Mouse (Mus musculus) G1E-ER4 (cell line): ENCODE measurements around the gene Dnajb14. TPM values are rescaled to one million over a fixed set of nuclear protein-coding genes. Genes with fewer than 3 reads are reported as not detected.

Experiments
- GATA1 ChIP-seq: IDR thresholded peaks from one replicate; pipeline ENCODE4 v1.8.0; 2012; ENCODE audit warnings: low read length, inconsistent platforms
- polyA plus RNA-seq: library from polyadenylated mRNA; stranded (reverse); fragments of >175 nt; gene quantifications from 2 replicates; pipeline ENCODE4 v1.2.3, GENCODE M21; 2012

Gene Dnajb14
- 2.7 and 3.3 TPM in 2 replicates for polyA plus RNA-seq

DNA sequence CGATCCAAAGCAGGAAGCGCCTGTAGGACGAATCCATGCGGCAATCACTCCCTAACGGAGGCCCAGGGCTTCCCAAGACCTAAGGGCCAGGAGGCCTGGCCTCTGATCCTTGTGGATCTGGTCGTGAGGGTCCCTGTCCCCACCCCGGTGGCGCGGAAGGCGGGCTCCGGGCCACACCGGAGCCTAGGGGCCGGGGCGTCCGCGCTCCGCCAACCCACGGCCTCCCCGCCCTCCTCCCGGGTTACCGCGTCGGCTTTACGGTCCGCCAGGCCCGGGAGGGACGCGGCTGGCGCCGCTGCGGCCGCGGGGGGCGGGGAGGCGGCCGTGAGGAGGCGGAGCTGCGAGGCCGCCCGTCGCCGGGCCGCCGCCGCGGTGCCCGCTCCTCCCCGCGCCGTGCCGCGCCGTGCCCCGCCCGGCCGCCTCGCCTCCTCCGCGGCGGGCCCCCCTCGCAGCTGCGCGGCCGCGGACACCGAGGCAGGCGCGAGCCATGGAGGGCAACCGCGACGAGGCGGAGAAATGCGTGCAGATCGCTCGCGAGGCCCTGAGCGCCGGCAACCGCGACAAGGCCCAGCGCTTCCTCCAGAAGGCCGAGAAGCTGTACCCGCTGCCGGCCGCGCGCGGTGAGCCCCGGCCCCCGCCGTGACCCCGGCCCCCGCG lies at the start of gene Dnajb14:
Dnajb14 (plus strand) TSS at position 239 of the 657 bp plus-strand sequence.
- no peak for TF ChIP-seq GATA1

DNA sequence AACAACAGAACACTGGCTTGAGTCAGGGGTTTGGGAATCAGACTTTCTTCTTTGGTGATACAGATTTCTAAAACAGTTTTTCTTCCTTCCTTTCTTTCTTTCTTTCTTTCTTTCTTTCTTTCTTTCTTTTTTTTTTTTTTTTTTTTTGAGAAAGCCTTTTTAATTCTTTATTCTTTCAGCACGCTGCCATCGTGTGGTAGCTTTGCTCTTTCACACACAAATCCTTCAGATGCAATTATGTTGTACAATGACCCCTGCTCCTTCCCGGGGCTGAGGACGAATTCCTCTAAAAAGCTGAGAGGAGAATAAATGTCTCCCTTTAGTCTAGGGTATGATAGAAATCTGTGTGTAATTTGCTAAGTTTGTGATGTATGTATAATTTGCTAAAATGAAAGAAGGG lies 48.8 kb upstream of the Dnajb14 start:
- TF ChIP-seq GATA1: no peak

DNA sequence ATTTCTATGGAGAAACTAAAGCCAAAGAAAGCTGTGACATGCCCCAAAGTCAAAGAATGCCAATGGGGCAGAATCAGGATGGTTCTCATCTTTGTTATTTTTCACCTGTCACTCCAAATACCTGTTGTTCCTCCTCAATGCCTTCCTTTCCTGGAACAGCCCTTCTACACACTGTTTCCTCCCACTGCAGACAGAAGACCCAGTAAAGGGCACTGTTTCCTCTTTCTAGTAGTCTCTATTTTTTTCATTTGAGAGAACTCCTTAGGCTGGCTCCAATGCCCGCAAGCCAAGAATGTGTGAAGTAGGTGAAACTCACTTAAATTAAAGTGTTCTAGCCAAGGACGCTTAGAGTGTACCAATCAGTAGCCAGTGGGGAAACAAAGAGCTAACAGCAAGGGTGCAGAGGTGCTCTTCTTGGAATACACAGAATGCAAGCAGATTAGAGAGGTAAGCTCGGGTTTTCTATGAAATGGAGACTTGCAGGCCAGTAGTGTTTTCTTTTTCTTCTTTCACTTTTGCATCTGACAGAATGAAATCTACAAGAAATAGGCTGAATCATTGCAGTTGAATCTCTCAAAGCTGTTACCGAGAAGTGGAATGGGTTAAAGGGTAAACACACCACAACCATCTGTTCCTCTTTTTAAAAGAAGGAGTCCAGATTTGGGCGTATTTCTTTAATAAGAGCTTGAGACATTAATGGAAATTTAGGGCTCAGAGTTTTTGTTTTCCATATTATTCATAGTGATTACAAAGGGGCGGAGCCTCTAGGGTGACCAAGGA lies 46.6 kb upstream of the Dnajb14 start:
- no peak for TF ChIP-seq GATA1

DNA sequence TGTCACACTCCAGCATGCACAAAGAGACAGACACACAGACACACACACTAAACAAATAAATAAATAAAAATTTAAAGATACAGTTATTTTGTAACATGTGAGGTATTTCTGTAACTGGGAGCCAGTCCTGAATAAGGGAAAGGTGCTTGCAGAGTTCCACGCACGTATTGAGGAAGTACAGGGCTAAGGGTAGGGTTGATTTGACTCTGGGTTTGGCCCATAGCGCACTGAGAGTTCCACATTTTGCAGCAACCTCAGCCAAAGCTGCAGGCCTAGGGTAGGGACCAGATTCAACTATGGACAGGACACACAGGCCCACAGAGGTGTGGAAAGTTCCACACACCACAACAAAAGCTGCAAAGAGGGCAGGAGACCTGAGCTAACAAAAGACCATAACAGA lies 44.2 kb upstream of the Dnajb14 start:
- TF ChIP-seq GATA1: no peak

DNA sequence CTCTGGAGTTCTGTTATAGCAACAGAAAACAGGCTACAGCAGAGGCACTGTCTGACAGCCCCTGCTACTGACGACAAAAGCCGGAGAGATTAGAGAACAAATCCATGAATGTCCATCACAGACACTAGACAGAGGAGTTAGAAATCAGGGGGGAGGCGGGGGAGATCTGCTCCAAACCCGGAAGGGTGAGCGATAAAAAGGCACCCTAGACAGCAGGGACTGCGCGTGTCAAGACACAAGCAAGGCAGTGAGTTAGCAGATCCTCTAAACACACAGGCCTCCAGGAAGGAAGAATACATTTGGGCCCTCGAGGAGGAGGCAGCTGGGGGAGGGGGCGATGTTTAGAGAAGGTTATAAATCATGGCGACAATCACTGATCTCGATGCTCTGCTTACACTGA lies 39.8 kb upstream of the Dnajb14 start:
- TF ChIP-seq GATA1: no peak

DNA sequence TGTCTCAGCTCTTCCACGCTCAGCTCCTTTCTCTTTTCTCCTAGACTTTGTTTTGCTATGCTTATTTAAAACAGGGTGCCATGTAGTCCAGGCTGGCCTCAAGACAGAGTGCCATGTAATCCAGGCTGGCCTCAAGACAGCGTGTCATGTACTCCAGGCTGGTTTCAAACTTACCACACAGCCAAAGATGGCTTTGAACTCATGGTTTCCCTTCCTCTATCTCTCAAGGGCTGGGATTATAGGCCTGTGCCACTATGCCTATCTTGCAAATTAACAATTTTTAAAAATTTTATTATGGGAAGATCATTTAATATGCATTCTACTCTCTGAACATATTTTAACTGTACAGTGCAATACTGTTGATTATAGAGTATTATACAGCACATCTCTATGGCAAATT lies 36.3 kb upstream of the Dnajb14 start:
- TF ChIP-seq GATA1: no peak

DNA sequence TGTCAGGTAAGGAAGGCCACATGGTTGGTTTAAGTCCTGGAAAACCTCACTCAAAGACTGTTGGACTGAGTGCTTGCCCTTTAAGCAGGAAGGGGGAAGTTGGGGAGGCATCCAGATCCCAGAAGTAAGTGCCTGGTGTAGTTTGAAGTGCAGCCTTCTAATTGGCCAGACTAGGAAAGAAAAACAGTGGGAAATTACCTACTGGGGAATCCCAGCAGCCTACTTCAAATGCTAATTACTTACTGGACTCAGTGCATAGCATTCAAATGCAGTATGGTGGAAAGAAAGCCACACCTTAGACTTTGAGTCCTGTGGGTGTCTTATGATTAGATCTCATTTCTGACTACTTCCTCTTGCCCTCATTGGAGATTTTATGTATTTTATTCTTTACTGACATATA lies 34.3 kb upstream of the Dnajb14 start:
- no peak for TF ChIP-seq GATA1

DNA sequence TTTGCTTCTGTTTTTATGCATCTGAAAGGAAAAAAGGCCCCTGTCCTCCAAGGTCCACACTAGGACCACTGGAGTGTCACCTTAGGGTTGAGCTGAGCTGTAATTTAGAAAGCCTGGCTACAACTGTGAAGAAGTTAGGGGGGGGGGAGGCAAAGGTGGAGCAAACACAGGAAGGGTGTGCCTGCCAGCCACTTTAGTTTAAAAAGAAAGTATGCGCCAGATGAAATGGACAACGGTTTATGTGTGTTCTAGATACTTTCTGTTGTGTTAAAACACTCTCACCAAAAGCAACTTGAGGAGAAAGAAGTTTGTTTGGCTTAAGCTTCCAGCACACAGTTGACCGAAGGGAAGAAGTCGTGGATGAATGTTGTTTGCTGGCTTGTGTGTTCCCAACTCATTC lies 33.8 kb upstream of the Dnajb14 start:
- TF ChIP-seq GATA1: no peak

DNA sequence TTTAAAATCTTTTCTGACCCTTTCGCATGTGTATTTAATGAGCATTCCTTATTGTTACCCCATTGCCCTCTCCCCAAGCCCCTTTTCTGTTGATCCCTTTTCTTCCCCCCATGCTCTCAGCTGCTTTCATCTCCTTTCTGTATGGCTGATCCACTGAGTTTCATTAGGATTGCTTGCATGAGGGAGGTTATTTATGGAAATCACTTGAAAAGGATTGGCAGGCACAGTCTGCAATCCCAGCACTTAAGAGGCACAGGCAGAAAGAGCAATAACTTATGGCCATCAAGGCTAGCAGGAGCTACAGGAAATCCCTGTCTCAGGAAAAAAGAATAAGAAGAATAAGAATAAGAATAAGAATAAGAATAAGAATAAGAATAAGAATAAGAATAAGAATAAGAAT lies 30.9 kb upstream of the Dnajb14 start:
- TF ChIP-seq GATA1: no peak

DNA sequence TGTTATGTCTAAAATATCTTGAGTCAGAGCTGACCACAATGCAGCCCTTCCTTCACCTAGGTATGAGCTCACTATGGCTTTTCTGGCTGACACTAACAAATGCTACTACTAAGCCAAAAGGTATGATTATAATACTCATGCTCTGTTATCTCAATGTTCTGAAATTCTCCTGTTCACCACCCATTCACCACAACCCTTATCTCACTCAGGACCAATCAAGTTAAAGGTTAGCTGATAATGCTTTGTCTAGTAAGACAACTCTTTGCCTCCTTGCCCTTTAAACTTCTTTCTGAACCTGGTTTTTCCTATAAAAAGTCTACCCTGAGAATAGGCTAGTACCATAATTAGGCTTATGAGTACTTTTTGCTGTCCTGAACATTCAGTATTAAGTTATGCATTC lies 29.3 kb upstream of the Dnajb14 start:
- TF ChIP-seq GATA1: no peak

DNA sequence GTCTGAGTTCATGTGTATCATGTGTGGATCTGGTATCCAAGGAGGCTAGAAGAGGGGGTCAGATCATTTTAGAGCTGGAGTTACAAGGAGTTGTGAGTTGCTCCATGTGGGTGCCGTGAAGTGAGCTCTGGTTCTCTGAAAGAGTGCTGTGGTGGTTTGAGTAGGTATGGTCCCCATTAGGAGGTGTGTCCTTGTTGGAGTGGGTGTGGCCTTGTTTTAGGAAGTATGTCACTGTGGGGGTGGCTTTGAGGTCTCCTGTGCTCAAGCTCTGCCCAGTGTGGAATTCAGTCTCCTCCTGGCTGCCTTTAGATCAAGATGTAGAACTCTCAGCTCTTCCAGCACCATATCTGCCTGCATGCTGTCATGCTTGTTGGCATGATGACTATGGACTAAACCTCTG lies 24.5 kb upstream of the Dnajb14 start:
- TF ChIP-seq GATA1: no peak

DNA sequence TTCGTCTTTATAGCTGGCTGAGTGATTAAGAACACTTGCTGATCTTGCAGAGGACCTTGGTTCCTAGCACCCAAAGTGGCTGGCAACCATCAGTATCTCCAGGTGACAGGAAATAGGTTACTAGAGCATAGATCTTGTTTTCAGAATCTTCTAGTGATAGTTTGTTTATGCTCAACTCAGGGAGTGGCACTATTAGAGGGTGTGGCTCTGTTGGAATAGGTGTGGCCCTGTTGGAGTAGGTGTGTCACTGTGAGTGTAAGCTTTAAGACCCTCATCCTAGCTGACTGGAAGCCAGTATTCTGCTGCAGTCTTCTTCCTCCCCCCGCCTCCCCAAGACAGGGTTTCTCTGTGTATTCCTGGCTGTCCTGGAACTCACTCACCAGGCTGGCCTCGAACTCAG lies 23.2 kb upstream of the Dnajb14 start:
- no peak for TF ChIP-seq GATA1

DNA sequence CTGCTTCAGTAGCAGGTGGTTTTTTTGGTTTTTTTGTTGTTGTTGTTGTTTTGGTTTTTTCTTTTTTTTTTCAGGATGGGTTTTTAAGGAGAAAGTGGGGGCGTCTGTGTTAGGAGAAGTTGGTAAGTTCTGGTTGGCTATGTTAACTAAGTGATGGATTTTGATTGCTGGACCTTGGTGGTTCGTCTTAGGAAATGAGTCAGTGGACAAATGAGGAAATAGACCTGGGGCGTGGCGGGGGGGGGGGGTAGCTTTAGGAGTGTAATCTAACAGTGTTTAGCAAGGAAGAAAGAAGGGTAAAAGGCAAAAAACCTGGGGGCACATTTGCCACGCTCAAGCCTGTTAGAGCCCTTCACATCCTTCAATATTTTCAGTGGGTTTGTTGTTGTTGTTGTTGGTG lies 20.9 kb upstream of the Dnajb14 start:
- no peak for TF ChIP-seq GATA1

DNA sequence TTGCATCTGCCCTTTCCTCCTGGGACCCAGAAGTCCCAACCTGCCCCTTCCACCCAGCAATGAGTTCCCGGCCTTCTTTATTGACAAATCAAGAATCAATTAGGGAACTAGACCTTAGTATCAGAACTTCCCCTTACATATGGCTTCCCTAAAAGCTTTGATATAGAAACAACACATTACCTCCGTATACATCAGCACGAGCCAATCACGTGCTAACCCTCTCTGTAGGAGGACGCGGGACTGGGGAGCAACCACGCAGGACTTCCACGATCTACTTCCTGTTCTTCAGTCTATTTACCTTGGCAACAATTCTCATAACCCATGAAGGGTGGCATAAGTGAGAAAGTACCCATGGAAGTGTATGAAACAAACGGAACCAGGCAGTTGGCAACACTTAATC lies 19.1 kb upstream of the Dnajb14 start:
- TF ChIP-seq GATA1: no peak

DNA sequence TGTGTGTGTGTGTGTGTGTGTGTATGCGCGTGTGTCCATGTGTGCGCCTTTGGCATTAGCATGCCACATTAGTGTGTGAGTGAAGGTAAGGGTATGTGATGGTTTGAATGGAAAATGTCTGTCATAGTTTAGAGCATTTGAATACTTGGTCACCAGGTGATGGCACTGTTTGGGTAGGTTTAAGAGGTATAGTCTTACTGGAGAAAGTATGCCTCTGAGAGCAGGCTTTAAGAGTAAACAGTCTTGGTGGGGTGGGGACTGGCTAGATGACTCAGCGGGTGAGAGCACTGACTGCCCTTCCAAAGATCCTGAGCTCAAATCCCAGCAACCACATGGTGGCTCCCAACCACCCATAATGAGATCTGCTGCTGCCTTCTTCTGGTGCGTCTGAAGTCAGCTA lies 17.8 kb upstream of the Dnajb14 start:
- TF ChIP-seq GATA1: no peak

DNA sequence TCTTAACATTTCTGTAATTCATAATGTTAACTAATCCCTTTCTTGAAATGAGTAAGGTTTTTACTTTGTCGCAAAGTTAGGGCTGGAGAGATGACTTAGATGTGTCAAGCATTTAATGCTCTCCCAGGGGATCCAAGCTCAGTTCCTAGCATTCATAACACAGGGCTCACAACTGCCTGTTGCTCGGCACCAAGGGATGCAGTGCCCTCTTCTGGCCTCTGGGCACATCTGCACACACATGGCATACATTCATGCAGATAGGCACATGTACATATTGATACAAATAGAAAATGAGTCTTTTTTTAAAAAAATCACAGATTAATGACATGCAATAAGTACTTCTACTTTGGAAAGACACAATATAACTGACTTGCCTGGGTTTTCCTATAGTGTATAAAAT lies 16.3 kb upstream of the Dnajb14 start:
- TF ChIP-seq GATA1: no peak

DNA sequence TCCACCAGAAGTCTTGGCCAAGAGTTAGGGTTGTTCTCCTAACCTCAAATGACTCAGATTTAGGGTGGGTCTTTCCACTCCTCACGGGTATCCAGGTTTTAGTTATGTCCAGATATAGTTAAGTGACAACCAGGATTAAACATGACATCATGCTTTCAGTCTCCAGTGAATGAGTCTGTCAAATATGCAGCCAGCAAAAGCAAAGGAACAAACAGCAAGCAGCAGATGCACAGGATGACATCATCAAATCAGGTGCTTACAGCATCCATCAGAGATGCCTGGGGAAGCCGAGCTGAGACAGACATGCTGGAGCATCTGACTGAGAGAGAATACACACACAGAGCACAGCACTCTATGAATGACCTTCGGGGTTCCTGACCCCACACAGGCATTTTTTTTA lies 12.1 kb upstream of the Dnajb14 start:
- no peak for TF ChIP-seq GATA1

DNA sequence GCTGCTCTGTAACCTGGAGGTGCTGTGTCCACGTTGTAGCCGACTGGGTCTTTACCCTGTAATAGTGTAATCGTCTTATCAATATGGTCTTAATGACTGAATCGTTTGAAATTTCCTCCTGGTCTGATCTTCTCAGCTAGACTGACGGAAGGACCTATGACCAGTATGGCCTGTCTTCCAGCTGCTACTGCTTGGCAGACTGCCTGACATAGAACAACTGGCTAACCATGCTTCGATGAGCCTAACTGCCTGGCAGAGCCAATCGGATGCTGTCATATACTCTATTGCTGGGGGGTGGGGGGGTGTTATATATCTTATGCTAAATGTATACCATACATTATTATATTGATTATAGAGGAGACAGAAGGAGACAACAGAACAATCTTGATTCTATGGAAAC lies 11.4 kb upstream of the Dnajb14 start:
- TF ChIP-seq GATA1: no peak
